Mouse (Mus musculus) inflammation-experienced regulatory T-cells, adult 6 months (primary cell): ENCODE measurements around the gene Ubl3. TPM values are rescaled to one million over a fixed set of nuclear protein-coding genes. Genes with fewer than 3 reads are reported as not detected.

Source experiments
- ATAC-seq: one replicate; pipeline ENCODE4 v1.8.0; 2017
- polyA plus RNA-seq, 3 experiments: library from polyadenylated mRNA; unstranded; fragments of 100-300 nt; shearing (Covaris generic); gene quantifications; one replicate each; pipeline ENCODE4 v1.2.1; 2017

Gene Ubl3
- polyA plus RNA-seq, 3 experiments from 2014 or later = 84.6 to 85.6 (median 85.1) TPM

- no peak for ATAC-seq
These were observed 83.8 kb downstream of the Ubl3 start for GRCm38 (mm10) chr5:148468626-148469441.

- ATAC-seq = no peak
These were observed 85.5 kb downstream of the Ubl3 start for GRCm38 (mm10) chr5:148466933-148467607.

- ATAC-seq = no peak
These were observed 86.5 kb downstream of the Ubl3 start for GRCm38 (mm10) chr5:148466116-148466515.

GRCm38 (mm10) chr5:148465091-148465490 lies 87.5 kb downstream of the Ubl3 start:
- ATAC-seq = no peak

- ATAC-seq = no peak
These were observed 88.1 kb downstream of the Ubl3 start for GRCm38 (mm10) chr5:148464489-148464888.

- ATAC-seq = no peak
These were observed 88.8 kb downstream of the Ubl3 start for GRCm38 (mm10) chr5:148463783-148464294.

Other genes starting within 250 kb of the Ubl3 start
- 10 to 100 TPM in 2 of 3 experiments, 1 to 10 TPM in 1; 8.5 to 21.4 (median 11.4) TPM for gene Slc7a1, start 152.9 kb downstream of the Ubl3 start, polyA plus RNA-seq